Mouse (Mus musculus): Measurements from ENCODE around the gene Adarb1.

- TF ChIP-seq CTCF (IDR thresholded peaks at IDR 0.05; ENCODE audit: control insufficient read depth, insufficient read depth, insufficient read length) (no peak), MAX (IDR thresholded peaks at IDR 0.05) (no peak), USF1 (IDR thresholded peaks at IDR 0.05; ENCODE audit: low read depth) (no peak), MYOG (IDR thresholded peaks at IDR 0.05; ENCODE audit: control insufficient read depth, extremely low read depth, insufficient read length) (no peak), CEBPB (IDR thresholded peaks at IDR 0.05; ENCODE audit: low read depth) (no peak)
These were observed 22.1 kb downstream of the Adarb1 start for GRCm38 (mm10) chr10:77396015-77396414.
